Mouse (Mus musculus): ENCODE data around the gene Gm42957. TPM values are rescaled to one million over a fixed set of nuclear protein-coding genes. Genes with fewer than 3 reads are reported as not detected.
A peak's percentile ranks its signal among the peaks of the same experiment; 100 is the strongest.
"Not testable (repeated sequence)": the region's sequence is repeated elsewhere in the genome, so short reads cannot be mapped to it uniquely, and the experiment has no call there.

Gm42957 gene
- under 1 TPM; 0.59 to 0.65 TPM for total RNA-seq (2021)
- long read RNA-seq, experiment 1, partial matches to known transcripts = 0 of 3 reads
- long read RNA-seq, experiment 1, other reads (novel, unspliced or antisense) = 3 of 3 reads
- long read RNA-seq, experiment 2, partial matches to known transcripts = 0 of 7 reads
- long read RNA-seq, experiment 2, other reads (novel, unspliced or antisense) = 7 of 7 reads

- peak; percentile 89 to 92 for DNase-seq (ENCODE audit: low spot score in 2 of 2)
Measured at GRCm38 (mm10) chr3:96634928-96635879, at the start of gene Gm42957, which contains the start of gene Pex11b. Gm42957 (plus strand) TSS chr3:96635474. Pex11b (plus strand) TSS chr3:96635376.

- DNase-seq (ENCODE audit: low spot score in 2 of 2) = no peak
Measured at GRCm38 (mm10) chr3:96590657-96591056, 44.6 kb upstream of the Gm42957 start.

- DNase-seq (ENCODE audit: low spot score in 2 of 2) = no peak
Measured at GRCm38 (mm10) chr3:96593374-96593773, 41.9 kb upstream of the Gm42957 start.

GRCm38 (mm10) chr3:96593790-96594560 is 41.3 kb upstream of the Gm42957 start, which contains the start of gene Polr3gl:
Polr3gl (minus strand) TSS chr3:96594181.
- peak; percentile 94 to 95 for DNase-seq (ENCODE audit: low spot score in 2 of 2)

GRCm38 (mm10) chr3:96594851-96595250 is 40.4 kb upstream of the Gm42957 start:
- DNase-seq (ENCODE audit: low spot score in 2 of 2) = no peak

- peak in 1 of 2 experiments; percentile 58 for DNase-seq (ENCODE audit: low spot score in 2 of 2)
Measured at GRCm38 (mm10) chr3:96595661-96596060, 39.6 kb upstream of the Gm42957 start.

- peak; percentile 73 to 87 for DNase-seq (ENCODE audit: low spot score in 2 of 2)
Measured at GRCm38 (mm10) chr3:96596228-96596707, 39.0 kb upstream of the Gm42957 start, which contains the start of gene Ankrd34a. Ankrd34a (plus strand) TSS chr3:96596636.

GRCm38 (mm10) chr3:96596855-96597254 is 38.4 kb upstream of the Gm42957 start:
- peak in 1 of 2 experiments; percentile 47 for DNase-seq (ENCODE audit: low spot score in 2 of 2)

- no peak for DNase-seq (ENCODE audit: low spot score in 2 of 2)
Measured at GRCm38 (mm10) chr3:96597435-96597891, 37.8 kb upstream of the Gm42957 start.

GRCm38 (mm10) chr3:96598156-96599068 is 36.9 kb upstream of the Gm42957 start:
- DNase-seq (ENCODE audit: low spot score in 2 of 2) = peak in 1 of 2 experiments; percentile 48

GRCm38 (mm10) chr3:96599069-96599393 is 36.2 kb upstream of the Gm42957 start:
- no peak for DNase-seq (ENCODE audit: low spot score in 2 of 2)

- DNase-seq (ENCODE audit: low spot score in 2 of 2) = no peak
Measured at GRCm38 (mm10) chr3:96599411-96599810, 35.9 kb upstream of the Gm42957 start.

GRCm38 (mm10) chr3:96600639-96601250 is 34.5 kb upstream of the Gm42957 start, which contains the start of gene Lix1l:
Lix1l (plus strand) TSS chr3:96601149.
- peak; percentile 89 to 94 for DNase-seq (ENCODE audit: low spot score in 2 of 2)

GRCm38 (mm10) chr3:96601251-96601787 is 34.0 kb upstream of the Gm42957 start:
- peak in 1 of 2 experiments; percentile 62 for DNase-seq (ENCODE audit: low spot score in 2 of 2)

GRCm38 (mm10) chr3:96601941-96602703 is 33.2 kb upstream of the Gm42957 start:
- peak in 1 of 2 experiments; percentile 38 for DNase-seq (ENCODE audit: low spot score in 2 of 2)

- DNase-seq (ENCODE audit: low spot score in 2 of 2) = no peak
Measured at GRCm38 (mm10) chr3:96602704-96603084, 32.6 kb upstream of the Gm42957 start.

- DNase-seq (ENCODE audit: low spot score in 2 of 2) = no peak
Measured at GRCm38 (mm10) chr3:96603311-96603710, 32.0 kb upstream of the Gm42957 start.

GRCm38 (mm10) chr3:96606007-96606406 is 29.3 kb upstream of the Gm42957 start:
- not testable (repeated sequence) for DNase-seq (ENCODE audit: low spot score in 2 of 2)
